Mouse (Mus musculus) T-helper 2 cell (primary cell): Measurements from ENCODE around the gene Plagl1.

Experiments
- in situ Hi-C: fragments of 300-600 bp; cut with MboI, MseI; formaldehyde crosslinking; loops from one replicate; pipeline ENCODE4 v1.15.1; 2025; ENCODE audit warnings: high pct_unique_total_duplicates

Plagl1 gene

GRCm38 (mm10) chr10:13076807-13077532, 16.7 kb downstream of the Plagl1 start:
- in situ Hi-C loops: no loop called here

GRCm38 (mm10) chr10:13082459-13082858, 22.2 kb downstream of the Plagl1 start:
- in situ Hi-C loops: no loop called here

- in situ Hi-C loops: loop anchor here (5.0 kb wide), 1 partner anchor 336 kb away; no protein-coding TSS in a partner anchor
These were observed 30.5 kb downstream of the Plagl1 start for GRCm38 (mm10) chr10:13090596-13091424.

- in situ Hi-C loops: loop anchor here (5.0 kb wide), 1 partner anchor 334 kb away; no protein-coding TSS in a partner anchor
These were observed 32.7 kb downstream of the Plagl1 start for GRCm38 (mm10) chr10:13092996-13093395.

DNA sequence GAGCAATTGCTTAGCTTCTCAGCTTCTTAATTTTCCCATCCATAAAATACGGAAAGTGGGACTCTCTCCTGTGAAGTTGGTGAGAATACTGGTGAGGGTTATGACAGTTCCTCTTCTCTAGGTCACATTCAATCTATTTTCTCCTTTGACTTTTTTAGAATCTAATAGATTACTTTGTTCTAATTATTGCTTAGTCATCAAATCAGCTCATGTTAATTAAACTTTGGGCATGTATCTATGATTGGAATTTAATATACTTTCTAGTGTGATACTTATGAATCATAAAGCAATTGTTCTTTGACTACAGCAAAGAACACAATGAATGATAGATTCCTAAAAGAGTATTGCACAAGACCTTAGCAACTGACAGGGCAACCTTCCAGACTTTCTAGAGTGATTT, 38.6 kb downstream of the Plagl1 start:
- in situ Hi-C loops: no loop called here

- in situ Hi-C loops: no loop called here
These were observed 39.9 kb downstream of the Plagl1 start for GRCm38 (mm10) chr10:13100061-13100648.

DNA sequence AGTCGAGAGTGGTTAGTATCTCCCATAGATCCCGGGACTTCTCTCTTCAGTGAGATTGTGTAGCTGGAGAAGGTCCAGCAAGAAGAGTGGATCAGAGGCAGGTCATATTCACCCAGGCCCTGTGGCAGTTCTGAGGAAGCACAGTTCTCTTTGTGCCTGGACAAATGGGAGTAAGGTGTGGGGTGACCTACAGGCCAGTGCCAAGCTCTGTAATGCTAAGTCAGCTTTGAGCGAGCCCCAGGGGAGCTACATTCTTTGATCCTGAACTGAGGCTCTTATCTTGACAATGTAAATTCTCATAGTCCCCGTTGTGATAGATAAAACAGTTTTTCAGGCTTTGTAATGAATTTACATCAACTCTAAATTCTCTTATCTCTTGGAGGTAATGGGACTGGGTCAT, 42.1 kb downstream of the Plagl1 start:
- in situ Hi-C loops: no loop called here

DNA sequence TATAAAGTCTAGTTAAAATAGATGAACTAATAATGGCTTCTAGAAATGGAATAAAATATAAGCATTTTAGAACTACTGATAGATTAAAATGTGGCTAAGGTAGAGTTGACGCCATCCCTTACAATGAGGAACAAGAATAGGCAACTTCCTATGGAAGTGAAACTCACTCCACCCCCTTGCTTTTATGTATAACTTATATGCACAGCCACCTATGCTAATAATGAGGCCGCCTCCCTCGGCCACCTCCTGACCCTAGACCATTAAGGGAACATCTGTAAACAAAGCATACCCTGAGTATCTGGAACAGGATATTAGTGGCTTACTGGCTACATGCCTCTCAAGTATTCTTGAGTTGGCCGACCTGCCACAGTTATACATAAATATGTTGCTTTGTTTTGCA, 43.5 kb downstream of the Plagl1 start:
- in situ Hi-C loops: no loop called here

DNA sequence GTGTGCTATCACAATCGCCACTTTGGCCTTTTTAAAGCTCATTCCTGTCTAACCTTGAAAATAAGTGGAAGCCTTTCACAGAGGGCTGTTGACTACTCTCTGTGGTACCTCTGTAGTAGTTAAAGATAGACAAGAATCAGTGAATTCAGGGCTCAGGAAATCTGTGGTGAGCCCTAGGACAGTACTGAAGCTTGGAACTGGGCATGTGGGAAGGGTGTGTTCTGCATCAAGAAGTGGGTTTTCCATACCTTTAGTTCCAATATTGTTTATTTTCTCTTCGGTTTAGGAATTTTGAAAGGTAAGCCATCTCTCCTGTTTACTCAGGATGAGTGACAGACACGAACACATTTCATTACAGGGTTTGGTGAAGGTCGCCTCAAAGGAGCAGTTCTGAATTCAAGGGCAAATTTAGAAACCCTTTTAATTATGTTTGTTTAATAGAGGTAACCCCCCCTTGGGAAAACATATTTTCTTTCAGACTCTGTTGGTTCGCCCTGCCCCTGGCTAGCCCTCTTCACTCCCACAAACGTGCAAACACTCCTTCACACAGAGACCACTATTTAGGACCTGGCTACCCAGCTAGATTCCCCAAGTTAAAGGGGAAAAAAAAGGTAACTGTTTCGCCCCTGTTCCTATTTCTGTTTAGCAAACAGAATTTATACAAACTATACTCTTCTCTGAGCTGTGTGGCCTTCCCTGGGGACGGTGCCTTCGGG, 46.8 kb downstream of the Plagl1 start:
- in situ Hi-C loops: no loop called here

DNA sequence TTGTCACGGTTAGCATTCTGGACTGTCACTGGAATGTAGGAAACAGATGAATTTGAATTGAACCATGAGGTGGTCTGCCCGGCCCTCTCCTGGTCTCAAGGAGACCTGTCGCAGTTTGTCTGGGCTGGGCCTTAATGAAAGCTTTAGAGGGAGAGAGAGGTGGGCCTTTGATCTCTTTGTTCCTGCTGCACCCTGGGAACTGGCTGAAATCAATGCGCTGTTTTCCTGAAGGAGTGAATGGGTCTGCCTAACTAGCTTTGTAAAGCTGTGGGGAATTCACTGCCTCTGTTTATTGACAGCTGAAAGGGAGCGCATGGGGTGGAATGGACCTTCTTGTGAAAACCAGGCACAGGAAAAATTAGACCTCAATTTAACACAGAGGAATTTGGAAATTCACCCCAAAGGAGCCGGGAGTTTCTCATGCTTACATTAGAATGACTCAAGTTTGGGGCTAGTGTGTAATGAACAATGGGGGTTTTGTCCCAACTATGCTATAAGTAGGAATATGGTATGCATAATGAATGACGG, 47.8 kb downstream of the Plagl1 start:
- in situ Hi-C loops: no loop called here

- in situ Hi-C loops: no loop called here
These were observed 48.5 kb downstream of the Plagl1 start for GRCm38 (mm10) chr10:13108847-13109246.

DNA sequence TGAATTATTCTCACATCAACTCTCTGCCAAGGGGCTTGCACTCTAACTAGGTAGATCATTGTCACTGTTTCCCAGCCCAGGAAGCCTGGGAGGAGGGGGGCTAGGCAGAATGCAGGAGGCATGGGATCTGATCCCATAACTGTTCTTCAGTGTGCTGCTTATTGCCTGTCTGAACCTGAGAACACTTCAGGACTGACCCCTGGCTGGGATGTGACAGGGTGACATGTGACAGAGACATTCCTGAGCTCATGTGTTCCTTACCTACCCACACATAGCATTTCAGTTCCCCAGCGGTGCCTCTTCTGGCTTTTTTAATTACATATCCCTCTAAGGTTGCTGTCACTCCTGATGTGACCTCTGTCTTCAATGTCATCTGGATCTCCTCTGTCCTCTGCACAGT, 49.5 kb downstream of the Plagl1 start:
- in situ Hi-C loops: no loop called here

DNA sequence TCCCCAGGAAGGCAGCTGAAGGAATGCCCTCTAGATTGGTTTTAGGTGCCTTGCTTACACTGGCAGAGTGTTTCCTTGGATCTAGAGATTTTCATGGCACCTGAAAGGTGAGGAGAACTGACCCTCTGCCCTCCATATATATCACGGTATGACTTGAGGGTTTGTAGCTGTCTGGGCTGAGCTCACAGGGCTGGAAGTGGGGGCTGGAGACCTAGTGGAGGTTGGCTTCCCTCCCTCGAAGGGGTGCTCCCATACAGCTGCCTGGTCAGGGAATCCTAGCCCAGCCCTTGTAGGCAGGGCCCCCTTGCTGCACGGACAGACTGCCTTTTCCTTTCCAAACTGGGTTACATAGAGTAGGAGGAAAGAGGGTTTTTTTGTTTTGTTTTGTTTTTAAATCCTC, 52.5 kb downstream of the Plagl1 start:
- in situ Hi-C loops: no loop called here

DNA sequence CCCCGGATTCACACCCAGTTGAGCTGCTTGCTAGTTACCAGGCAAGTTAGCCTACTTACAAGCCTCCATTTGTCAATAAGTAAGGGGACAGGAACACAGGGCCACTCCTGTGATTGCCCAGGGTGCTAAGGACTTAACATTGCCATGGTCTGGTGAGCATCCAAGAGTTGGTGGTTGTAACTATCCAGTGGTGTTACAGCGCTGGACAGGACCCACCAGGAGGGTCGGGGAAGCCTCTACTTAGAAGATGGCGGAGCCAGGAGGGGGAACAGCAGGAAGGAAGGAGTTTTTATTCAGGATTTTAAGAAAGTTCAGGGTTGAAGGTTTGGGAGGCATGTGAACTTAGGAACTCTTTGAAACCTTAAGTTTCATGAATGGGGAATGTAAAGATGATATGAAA, 53.3 kb downstream of the Plagl1 start:
- in situ Hi-C loops: no loop called here

DNA sequence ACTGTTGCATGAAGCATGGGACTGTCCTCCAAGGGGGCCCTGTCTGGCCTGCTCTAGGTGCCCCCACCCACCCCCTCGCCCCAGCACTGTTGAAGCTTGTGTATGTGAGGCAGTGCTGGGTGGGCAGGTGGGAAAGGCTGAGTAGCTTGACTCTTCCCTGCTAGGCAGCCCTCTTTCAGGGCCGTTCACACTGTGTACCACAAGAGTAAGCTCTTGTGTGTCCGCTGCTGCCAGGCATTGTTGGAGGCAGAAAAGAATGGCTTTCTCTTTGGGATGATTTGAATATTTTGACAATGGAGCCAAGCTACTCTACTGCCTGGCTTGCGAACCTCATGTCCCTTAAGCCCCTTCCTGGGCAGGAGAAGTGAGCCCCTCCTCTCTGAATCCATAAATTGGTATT, 54.7 kb downstream of the Plagl1 start:
- in situ Hi-C loops: no loop called here

DNA sequence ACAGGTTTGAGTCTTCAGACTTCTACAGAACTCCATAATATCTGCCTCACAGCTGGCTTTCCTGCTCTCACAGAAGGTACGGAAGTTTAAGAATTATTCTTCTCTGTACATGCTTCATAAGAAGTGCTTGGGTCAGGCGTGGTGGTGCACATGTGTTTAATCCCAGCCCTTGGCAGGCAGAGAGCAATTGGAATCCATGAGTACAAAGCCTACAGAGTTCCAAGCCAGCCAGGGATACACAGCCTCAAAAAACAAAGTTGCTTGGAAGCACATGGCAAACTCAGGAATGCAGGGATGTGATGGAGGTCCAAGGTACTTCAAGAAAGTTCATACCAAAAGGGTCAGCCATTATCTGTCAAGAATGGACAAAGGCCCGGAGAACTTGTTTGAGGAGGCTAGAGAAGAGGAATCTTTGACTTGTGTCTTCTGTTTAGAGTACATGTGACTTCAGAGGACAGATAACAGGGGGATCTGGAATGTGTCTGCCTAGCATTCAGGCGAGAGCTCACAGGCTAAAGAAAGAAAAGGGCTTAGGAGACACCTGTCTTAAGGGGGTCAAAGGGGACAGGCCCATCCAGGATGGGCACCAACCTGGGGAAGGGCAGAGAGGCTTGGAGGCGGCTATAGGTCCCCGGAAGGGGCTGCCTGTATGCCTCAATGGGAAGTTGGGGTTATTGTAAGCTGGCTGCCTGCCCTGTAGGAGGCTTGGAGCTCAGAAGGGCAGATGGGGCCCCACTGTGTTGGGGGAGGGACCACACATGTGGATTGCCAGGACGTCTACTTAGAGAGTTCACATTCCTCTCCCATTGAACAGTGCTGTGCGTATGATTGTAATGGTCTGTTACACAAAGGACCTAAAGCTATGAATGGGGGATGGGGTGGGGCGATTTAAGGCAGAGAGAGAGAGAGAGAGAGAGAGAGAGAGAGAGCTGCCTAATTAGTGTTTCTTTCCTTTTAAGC, 56.7 kb downstream of the Plagl1 start:
- in situ Hi-C loops: no loop called here

GRCm38 (mm10) chr10:13118024-13118769, 57.9 kb downstream of the Plagl1 start:
- in situ Hi-C loops: no loop called here

GRCm38 (mm10) chr10:13118770-13119102, 58.4 kb downstream of the Plagl1 start:
- in situ Hi-C loops: no loop called here

- in situ Hi-C loops: no loop called here
These were observed 59.0 kb downstream of the Plagl1 start for GRCm38 (mm10) chr10:13119300-13119699.

GRCm38 (mm10) chr10:13125811-13126210, 65.5 kb downstream of the Plagl1 start:
- in situ Hi-C loops: no loop called here
